Mouse (Mus musculus): Measurements from ENCODE around the gene Gm10197. TPM values are rescaled to one million over a fixed set of nuclear protein-coding genes. Genes with fewer than 3 reads are reported as not detected.

Gm10197 gene
- polyA plus RNA-seq, 1 experiment = not detected

GRCm38 (mm10) chr19:53322438-53323048 is 49.0 kb downstream of the Gm10197 start:
- no peak for TF ChIP-seq FLI1 (IDR thresholded peaks at IDR 0.05; ENCODE audit: low read length)
- TF ChIP-seq GATA1 (IDR thresholded peaks at IDR 0.05; ENCODE audit: borderline replicate concordance, low read length) = no peak
- H3K27me3 ChIP-seq (replicated peaks) = no peaks in the 10 kb centered on the region
- peaks cover 87% of the 10 kb centered on the region for H3K4me1 ChIP-seq
- no peaks in the 10 kb centered on the region for H3K9me3 ChIP-seq
- no peak overlapping the region for H3K4me3 ChIP-seq (replicated peaks)
- H3K36me3 ChIP-seq (replicated peaks; ENCODE audit: low read length) = peaks cover 35% of the 10 kb centered on the region

Other genes with a start within 250 kb of the Gm10197 start
- 1.3 and 6.1 TPM in 2 replicates for gene Add3, start 231.3 kb downstream of the Gm10197 start, polyA plus RNA-seq (2012; ENCODE audit: insufficient read depth, low replicate concordance)
- gene Mxi1, start 61.2 kb downstream of the Gm10197 start, polyA plus RNA-seq (2012; ENCODE audit: insufficient read depth, low replicate concordance) = 32.9 and 41.2 TPM in 2 replicates
- 76.8 and 104 TPM in 2 replicates for gene Smndc1, start 18.8 kb upstream of the Gm10197 start, polyA plus RNA-seq (2012; ENCODE audit: insufficient read depth, low replicate concordance)
- 3.0 TPM in 1 of 2 replicates, not detected in the other for gene Dusp5, start 157.3 kb upstream of the Gm10197 start, polyA plus RNA-seq (2012; ENCODE audit: insufficient read depth, low replicate concordance)
- 44.6 and 123 TPM in 2 replicates for gene Nutf2-ps1, start 217.3 kb upstream of the Gm10197 start, polyA plus RNA-seq (2012; ENCODE audit: insufficient read depth, low replicate concordance)
- 2.3 and 14.2 TPM in 2 replicates for gene Smc3, start 228.6 kb upstream of the Gm10197 start, polyA plus RNA-seq (2012; ENCODE audit: insufficient read depth, low replicate concordance)